Mouse (Mus musculus) G1E (cell line): ENCODE results near the gene Skap2.

Experiments used
- CTCF ChIP-seq: IDR thresholded peaks from 2 replicates; pipeline ENCODE4 v1.5.1; 2012; ENCODE audit warnings: low read depth, low read length, inconsistent platforms, mixed read lengths
- GATA1 ChIP-seq: IDR thresholded peaks from 2 replicates; pipeline ENCODE4 v1.6.1; 2012; ENCODE audit warnings: borderline replicate concordance, low read length, inconsistent platforms, mixed read lengths

- TF ChIP-seq CTCF (no peak), GATA1 (no peak)
Observed at GRCm38 (mm10) chr6:52053567-52054561, 41.5 kb upstream of the Skap2 start.
